Mouse (Mus musculus): Measurements from ENCODE around the gene Mbtps1. TPM values are rescaled to one million over a fixed set of nuclear protein-coding genes. Genes with fewer than 3 reads are reported as not detected.

Mbtps1 gene
- polyA plus RNA-seq, 2 experiments from 2014 or later: 45.9 to 90.2 TPM

GRCm38 (mm10) chr8:119502111-119502510 is 56.4 kb downstream of the Mbtps1 start:
- no peak for ATAC-seq

GRCm38 (mm10) chr8:119501598-119501997 is 56.9 kb downstream of the Mbtps1 start, which contains the start of gene Slc38a8:
Slc38a8 (minus strand) TSS chr8:119501698.
- no peak for ATAC-seq

GRCm38 (mm10) chr8:119499836-119500235 is 58.7 kb downstream of the Mbtps1 start:
- ATAC-seq: no peak

GRCm38 (mm10) chr8:119496848-119497247 is 61.7 kb downstream of the Mbtps1 start:
- peak; percentile 80 for ATAC-seq

GRCm38 (mm10) chr8:119487093-119487492 is 71.4 kb downstream of the Mbtps1 start:
- ATAC-seq: no peak

GRCm38 (mm10) chr8:119484145-119484896 is 74.2 kb downstream of the Mbtps1 start:
- ATAC-seq: no peak

GRCm38 (mm10) chr8:119478684-119479083 is 79.9 kb downstream of the Mbtps1 start:
- ATAC-seq: no peak

- no peak for ATAC-seq
These were observed 90.4 kb downstream of the Mbtps1 start for GRCm38 (mm10) chr8:119468091-119468490.

GRCm38 (mm10) chr8:119466794-119467193 is 91.7 kb downstream of the Mbtps1 start:
- no peak for ATAC-seq

GRCm38 (mm10) chr8:119466105-119466504 is 92.4 kb downstream of the Mbtps1 start:
- no peak for ATAC-seq

- ATAC-seq: no peak
These were observed 94.8 kb downstream of the Mbtps1 start for GRCm38 (mm10) chr8:119463709-119464108.

GRCm38 (mm10) chr8:119461356-119461755 is 97.2 kb downstream of the Mbtps1 start:
- ATAC-seq: no peak

- no peak for ATAC-seq
These were observed 98.8 kb downstream of the Mbtps1 start for GRCm38 (mm10) chr8:119459724-119460123.

Other genes with a start within 250 kb of the Mbtps1 start
- gene Hsbp1, start 214.2 kb downstream of the Mbtps1 start, polyA plus RNA-seq (2017; shearing (Covaris generic)): 100 to 1,000 TPM; 174 to 236 TPM
- gene Mlycd, start 163.9 kb downstream of the Mbtps1 start, polyA plus RNA-seq (2017; shearing (Covaris generic)): 1 to 10 TPM; 4.5 to 5.6 TPM
- 10 to 100 TPM; 16.7 to 26.0 TPM for gene Osgin1, start 124.6 kb downstream of the Mbtps1 start, polyA plus RNA-seq (2017; shearing (Covaris generic))
- not detected for gene Necab2, start 112.0 kb downstream of the Mbtps1 start, polyA plus RNA-seq (2017; shearing (Covaris generic))
- not detected for gene Slc38a8, start 57.0 kb downstream of the Mbtps1 start, polyA plus RNA-seq (2017; shearing (Covaris generic))
- gene Hsdl1, start 16.4 kb upstream of the Mbtps1 start, polyA plus RNA-seq (2017; shearing (Covaris generic)): 10 to 100 TPM; 68.3 to 83.5 TPM
- not detected for gene Dnaaf1, start 16.5 kb upstream of the Mbtps1 start, polyA plus RNA-seq (2017; shearing (Covaris generic))
- 10 to 100 TPM; 13.3 to 17.1 TPM for gene Taf1c, start 46.5 kb upstream of the Mbtps1 start, polyA plus RNA-seq (2017; shearing (Covaris generic))
- not detected for gene Adad2, start 54.0 kb upstream of the Mbtps1 start, polyA plus RNA-seq (2017; shearing (Covaris generic))
- not detected for gene Kcng4, start 76.9 kb upstream of the Mbtps1 start, polyA plus RNA-seq (2017; shearing (Covaris generic))
- gene Wfdc1, start 107.6 kb upstream of the Mbtps1 start, polyA plus RNA-seq (2017; shearing (Covaris generic)): not detected
- under 1 TPM in 1 of 2 experiments, not detected in 1; 0.18 TPM for gene Atp2c2, start 141.3 kb upstream of the Mbtps1 start, polyA plus RNA-seq (2017; shearing (Covaris generic))
- 10 to 100 TPM in 1 of 2 experiments, 1 to 10 TPM in 1; 6.5 to 14.3 TPM for gene Tldc1, start 219.7 kb upstream of the Mbtps1 start, polyA plus RNA-seq (2017; shearing (Covaris generic))